Mouse (Mus musculus): ENCODE results near the gene Med12l. TPM values are rescaled to one million over a fixed set of nuclear protein-coding genes. Genes with fewer than 3 reads are reported as not detected.

Med12l gene
- total RNA-seq, 1 experiment from 2014 or later, result 10.6 TPM

GRCm38 (mm10) chr3:59150624-59151023 is 145.0 kb downstream of the Med12l start:
- ATAC-seq (replicated peaks in 1 of 2; ENCODE audit: insufficient read depth in 1 of 2, low FRiP score in 2 of 2, low TSS enrichment in 1 of 2, low read depth in 1 of 2, poor library complexity in 2 of 2, severe bottlenecking in 2 of 2), result no peak

GRCm38 (mm10) chr3:59153424-59153823 is 147.8 kb downstream of the Med12l start, which contains the start of gene P2ry14:
TSS of gene P2ry14 (minus strand) at chr3:59153618.
- ATAC-seq (replicated peaks in 1 of 2; ENCODE audit: insufficient read depth in 1 of 2, low FRiP score in 2 of 2, low TSS enrichment in 1 of 2, low read depth in 1 of 2, poor library complexity in 2 of 2, severe bottlenecking in 2 of 2), result peak; percentile 58 to 70

GRCm38 (mm10) chr3:59154888-59155287 is 149.3 kb downstream of the Med12l start:
- ATAC-seq (replicated peaks in 1 of 2; ENCODE audit: insufficient read depth in 1 of 2, low FRiP score in 2 of 2, low TSS enrichment in 1 of 2, low read depth in 1 of 2, poor library complexity in 2 of 2, severe bottlenecking in 2 of 2), result peak; percentile 32 to 55; a peak in 2 of 4 replicates

- ATAC-seq (replicated peaks in 1 of 2; ENCODE audit: insufficient read depth in 1 of 2, low FRiP score in 2 of 2, low TSS enrichment in 1 of 2, low read depth in 1 of 2, poor library complexity in 2 of 2, severe bottlenecking in 2 of 2), result no peak
Measured at GRCm38 (mm10) chr3:59155404-59155803, 149.8 kb downstream of the Med12l start.

GRCm38 (mm10) chr3:59157048-59157447 is 151.4 kb downstream of the Med12l start:
- ATAC-seq (replicated peaks in 1 of 2; ENCODE audit: insufficient read depth in 1 of 2, low FRiP score in 2 of 2, low TSS enrichment in 1 of 2, low read depth in 1 of 2, poor library complexity in 2 of 2, severe bottlenecking in 2 of 2), result peak in 1 of 2 experiments; percentile 53; a peak in 3 of 4 replicates

GRCm38 (mm10) chr3:59160465-59160864 is 154.8 kb downstream of the Med12l start:
- no peak for ATAC-seq (replicated peaks in 1 of 2; ENCODE audit: insufficient read depth in 1 of 2, low FRiP score in 2 of 2, low TSS enrichment in 1 of 2, low read depth in 1 of 2, poor library complexity in 2 of 2, severe bottlenecking in 2 of 2)

- ATAC-seq (replicated peaks in 1 of 2; ENCODE audit: insufficient read depth in 1 of 2, low FRiP score in 2 of 2, low TSS enrichment in 1 of 2, low read depth in 1 of 2, poor library complexity in 2 of 2, severe bottlenecking in 2 of 2), result no peak
Measured at GRCm38 (mm10) chr3:59167417-59168054, 161.9 kb downstream of the Med12l start.

GRCm38 (mm10) chr3:59168476-59168875 is 162.9 kb downstream of the Med12l start:
- peak; percentile 59 to 64; a peak in 2 of 4 replicates for ATAC-seq (replicated peaks in 1 of 2; ENCODE audit: insufficient read depth in 1 of 2, low FRiP score in 2 of 2, low TSS enrichment in 1 of 2, low read depth in 1 of 2, poor library complexity in 2 of 2, severe bottlenecking in 2 of 2)

GRCm38 (mm10) chr3:59169215-59169614 is 163.6 kb downstream of the Med12l start:
- ATAC-seq (replicated peaks in 1 of 2; ENCODE audit: insufficient read depth in 1 of 2, low FRiP score in 2 of 2, low TSS enrichment in 1 of 2, low read depth in 1 of 2, poor library complexity in 2 of 2, severe bottlenecking in 2 of 2), result peak in 1 of 2 experiments; percentile 49; a peak in 1 of 4 replicates

GRCm38 (mm10) chr3:59169921-59170627 is 164.4 kb downstream of the Med12l start:
- peak; percentile 33 to 65; a peak in 1 of 4 replicates for ATAC-seq (replicated peaks in 1 of 2; ENCODE audit: insufficient read depth in 1 of 2, low FRiP score in 2 of 2, low TSS enrichment in 1 of 2, low read depth in 1 of 2, poor library complexity in 2 of 2, severe bottlenecking in 2 of 2)

GRCm38 (mm10) chr3:59174426-59175154 is 169.0 kb downstream of the Med12l start:
- ATAC-seq (replicated peaks in 1 of 2; ENCODE audit: insufficient read depth in 1 of 2, low FRiP score in 2 of 2, low TSS enrichment in 1 of 2, low read depth in 1 of 2, poor library complexity in 2 of 2, severe bottlenecking in 2 of 2), result no peak; a peak in 1 of 4 replicates

GRCm38 (mm10) chr3:59175234-59175633 is 169.6 kb downstream of the Med12l start:
- ATAC-seq (replicated peaks in 1 of 2; ENCODE audit: insufficient read depth in 1 of 2, low FRiP score in 2 of 2, low TSS enrichment in 1 of 2, low read depth in 1 of 2, poor library complexity in 2 of 2, severe bottlenecking in 2 of 2), result peak; percentile 81 to 85

- ATAC-seq (replicated peaks in 1 of 2; ENCODE audit: insufficient read depth in 1 of 2, low FRiP score in 2 of 2, low TSS enrichment in 1 of 2, low read depth in 1 of 2, poor library complexity in 2 of 2, severe bottlenecking in 2 of 2), result no peak
Measured at GRCm38 (mm10) chr3:59176871-59177270, 171.2 kb downstream of the Med12l start.

GRCm38 (mm10) chr3:59181134-59181533 is 175.5 kb downstream of the Med12l start:
- no peak for ATAC-seq (replicated peaks in 1 of 2; ENCODE audit: insufficient read depth in 1 of 2, low FRiP score in 2 of 2, low TSS enrichment in 1 of 2, low read depth in 1 of 2, poor library complexity in 2 of 2, severe bottlenecking in 2 of 2)

- ATAC-seq (replicated peaks in 1 of 2; ENCODE audit: insufficient read depth in 1 of 2, low FRiP score in 2 of 2, low TSS enrichment in 1 of 2, low read depth in 1 of 2, poor library complexity in 2 of 2, severe bottlenecking in 2 of 2), result no peak
Measured at GRCm38 (mm10) chr3:59182129-59182528, 176.5 kb downstream of the Med12l start.

- no peak for ATAC-seq (replicated peaks in 1 of 2; ENCODE audit: insufficient read depth in 1 of 2, low FRiP score in 2 of 2, low TSS enrichment in 1 of 2, low read depth in 1 of 2, poor library complexity in 2 of 2, severe bottlenecking in 2 of 2)
Measured at GRCm38 (mm10) chr3:59185662-59186061, 180.0 kb downstream of the Med12l start.

- no peak for ATAC-seq (replicated peaks in 1 of 2; ENCODE audit: insufficient read depth in 1 of 2, low FRiP score in 2 of 2, low TSS enrichment in 1 of 2, low read depth in 1 of 2, poor library complexity in 2 of 2, severe bottlenecking in 2 of 2)
Measured at GRCm38 (mm10) chr3:59187336-59187735, 181.7 kb downstream of the Med12l start.

GRCm38 (mm10) chr3:59191674-59192073 is 186.0 kb downstream of the Med12l start:
- no peak for ATAC-seq (replicated peaks in 1 of 2; ENCODE audit: insufficient read depth in 1 of 2, low FRiP score in 2 of 2, low TSS enrichment in 1 of 2, low read depth in 1 of 2, poor library complexity in 2 of 2, severe bottlenecking in 2 of 2)
